In genomic region chr2:6623802-6624201, GRCm38 (mm10) we compare ENCODE assay signal across 18 mouse cellular contexts.
"Had no signal": no experiment of that assay in that cellular context is flagged by ENCODE, and none has a peak within 500 bp of the region (broad histone marks: within the 10 kb centered on the region; RNA-seq: fewer than 3 reads in every experiment).

No protein-coding gene starts in this region.

- DNase-seq: lung, adult 18-20 months; lung, embryonic 14.5 days; lung, postnatal 10 days; lung, postnatal 4 days; retina, postnatal 1 day; right cerebral cortex, adult 18-20 months; right cerebral cortex, postnatal 25 days; right cerebral cortex, postnatal 4 days; spleen, adult 18-20 months; thymus, adult 18-20 months; thymus, postnatal 14 days; thymus, postnatal 36 days had no signal

- H3K4me3 ChIP-seq: midbrain, embryonic 10.5 days; midbrain, embryonic 12.5 days; midbrain, embryonic 15.5 days; myocyte; neural tube, embryonic 12.5 days had no signal

- H3K9me3 ChIP-seq: midbrain, embryonic 10.5 days; midbrain, embryonic 12.5 days; midbrain, embryonic 15.5 days; neural tube, embryonic 12.5 days had no signal

- H3K27ac ChIP-seq: liver, embryonic 14.5 days; midbrain, embryonic 10.5 days; midbrain, embryonic 12.5 days; midbrain, embryonic 15.5 days; neural tube, embryonic 12.5 days had no signal

- ATAC-seq: midbrain, embryonic 15.5 days had no signal

- H3K27me3 ChIP-seq: midbrain, embryonic 12.5 days; midbrain, embryonic 15.5 days; neural tube, embryonic 12.5 days had no signal

- H3K36me3 ChIP-seq: midbrain, embryonic 12.5 days; midbrain, embryonic 15.5 days; neural tube, embryonic 12.5 days had no signal

- H3K9ac ChIP-seq: liver, embryonic 14.5 days; lung, embryonic 14.5 days; midbrain, embryonic 12.5 days; midbrain, embryonic 15.5 days; neural tube, embryonic 12.5 days had no signal

- H3K4me2 ChIP-seq: lung, embryonic 14.5 days; midbrain, embryonic 12.5 days; midbrain, embryonic 15.5 days; neural tube, embryonic 12.5 days had no signal

- H3K4me1 ChIP-seq: midbrain, embryonic 15.5 days had no signal
